Mouse (Mus musculus) MEL (cell line): ENCODE data around the gene Neto2.

ENCODE experiments used
- CTCF ChIP-seq, 3 experiments: IDR thresholded peaks in 2 of 3; conservative IDR thresholded peaks in 1 of 3; 2 replicates each; pipeline ENCODE4 v1.5.1; 2011 to 2012; ENCODE audit warnings: low read length in 3 of 3, low read depth in 2 of 3, mild to moderate bottlenecking in 2 of 3, improper control_type of control experiment in 1 of 3, inconsistent platforms in 1 of 3, mixed read lengths in 1 of 3, moderate library complexity in 1 of 3; ENCODE audit not compliant: control insufficient read depth in 1 of 3, insufficient read depth in 1 of 3, poor library complexity in 1 of 3, severe bottlenecking in 1 of 3
- POLR2A ChIP-seq, 2 experiments: IDR thresholded peaks; 2 replicates each; pipeline ENCODE4 v1.6.1; 2011 to 2012; ENCODE audit warnings: low read length in 2 of 2, mild to moderate bottlenecking in 2 of 2, control low read depth in 1 of 2, improper control_type of control experiment in 1 of 2, low read depth in 1 of 2, moderate library complexity in 1 of 2; ENCODE audit not compliant: control insufficient read depth in 1 of 2, insufficient read depth in 1 of 2, poor library complexity in 1 of 2
- SMC3 ChIP-seq: IDR thresholded peaks from 2 replicates; pipeline ENCODE4 v1.6.1; 2011; ENCODE audit warnings: low read depth, low read length, improper control_type of control experiment

GRCm38 (mm10) chr8:85700101-85700750 lies 498 bp downstream of the Neto2 start:
- TF ChIP-seq SMC3: peak; percentile 62
- TF ChIP-seq POLR2A (IDR thresholded peaks at IDR 0.05; ENCODE audit: control insufficient read depth in 1 of 2, insufficient read depth in 1 of 2, low read depth in 1 of 2, low read length in 2 of 2, poor library complexity in 1 of 2): no peak
- peak in 2 of 3 experiments; percentile 64 to 81; a peak in 5 of 6 replicates for TF ChIP-seq CTCF (IDR thresholded peaks at IDR 0.05 in 2 of 3, conservative IDR thresholded peaks at IDR 0.05 in 1 of 3; ENCODE audit: control insufficient read depth in 1 of 3, insufficient read depth in 1 of 3, low read depth in 2 of 3, low read length in 3 of 3, poor library complexity in 1 of 3, severe bottlenecking in 1 of 3)
